Mouse (Mus musculus): ENCODE data around the gene Cdk17.
A peak's percentile ranks its signal among the peaks of the same experiment; 100 is the strongest.
"Not testable (repeated sequence)": the region's sequence is repeated elsewhere in the genome, so short reads cannot be mapped to it uniquely, and the experiment has no call there.

Cdk17 gene

GRCm38 (mm10) chr10:93143285-93143985 lies 17.2 kb upstream of the Cdk17 start:
- no peak for DNase-seq

DNA sequence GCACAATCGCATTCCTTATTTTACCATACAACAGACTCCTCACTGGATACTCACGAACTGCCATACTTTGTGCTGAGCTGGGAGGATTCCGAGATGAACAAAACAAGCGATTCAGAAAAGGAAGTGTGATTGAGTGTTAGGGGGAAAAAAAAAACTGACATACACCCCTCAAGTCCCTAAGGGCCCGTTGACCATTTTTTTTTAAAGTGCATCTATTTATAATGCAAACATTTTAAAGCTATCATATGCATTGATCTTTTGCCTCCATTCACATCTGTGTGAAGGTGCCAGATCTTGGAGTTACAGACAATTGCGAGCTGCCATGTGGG lies 16.7 kb upstream of the Cdk17 start:
- DNase-seq = no peak

- no peak for DNase-seq
Observed at GRCm38 (mm10) chr10:93144579-93144978, 16.1 kb upstream of the Cdk17 start.

DNA sequence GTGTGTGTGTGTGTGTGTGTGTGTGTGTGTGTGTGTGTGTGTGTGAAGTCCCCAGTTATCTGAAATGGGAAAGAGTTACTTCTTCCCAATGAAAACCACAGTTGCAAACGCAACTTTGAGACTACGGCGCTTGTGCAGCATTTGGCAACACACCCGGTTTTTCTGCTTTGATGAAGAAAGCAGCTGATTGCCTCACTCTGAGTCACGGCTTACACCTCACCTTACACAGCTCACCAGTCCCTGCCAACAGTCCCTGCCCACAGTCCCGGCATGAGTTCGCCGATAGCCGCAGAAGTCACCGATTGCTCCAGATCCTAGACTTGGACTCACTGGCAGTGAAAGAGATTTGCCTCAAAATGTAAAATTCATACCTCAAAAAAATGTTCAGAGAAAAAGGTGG lies 15.6 kb upstream of the Cdk17 start:
- peak; percentile 53 for DNase-seq

DNA sequence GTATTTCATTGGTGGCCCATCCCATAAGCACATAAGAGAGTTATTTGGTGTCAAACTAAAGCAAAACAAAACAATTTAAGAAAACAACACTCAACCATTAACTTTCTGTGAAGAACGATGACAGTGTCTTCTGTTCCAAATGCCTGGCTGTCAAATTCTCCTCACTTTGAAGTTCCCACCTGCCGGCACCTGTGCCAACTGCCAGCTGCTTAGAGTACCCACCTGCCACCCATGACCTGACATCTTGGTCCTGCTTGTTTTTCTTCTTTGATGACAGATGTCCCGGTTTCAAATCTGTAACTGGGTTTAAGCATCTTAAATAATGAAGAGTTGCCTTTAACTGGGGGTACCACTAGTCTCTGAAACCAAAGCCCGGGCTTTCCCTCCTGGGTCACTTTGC lies 14.1 kb upstream of the Cdk17 start:
- DNase-seq = no peak

GRCm38 (mm10) chr10:93147691-93148090 lies 13.0 kb upstream of the Cdk17 start:
- no peak for DNase-seq

DNA sequence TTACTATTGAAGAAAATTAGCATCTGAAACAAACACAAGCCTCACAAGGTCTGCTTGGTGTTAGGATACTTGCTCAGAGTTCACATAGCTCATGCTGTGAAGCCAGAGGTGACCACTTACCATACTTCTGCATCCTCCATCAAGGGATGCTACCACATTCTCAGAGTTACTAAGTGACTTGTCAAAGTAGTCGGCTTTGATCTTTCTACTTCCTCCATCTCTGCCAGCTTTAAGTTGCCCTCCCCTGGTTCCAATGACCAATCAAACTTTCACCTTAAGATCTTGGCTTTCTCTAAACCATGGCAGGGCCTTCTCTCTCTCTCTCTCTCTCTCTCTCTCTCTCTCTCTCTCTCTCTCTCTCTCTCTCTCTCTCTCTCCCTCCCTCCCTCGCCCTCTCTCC lies 11.1 kb upstream of the Cdk17 start:
- no peak for DNase-seq

DNA sequence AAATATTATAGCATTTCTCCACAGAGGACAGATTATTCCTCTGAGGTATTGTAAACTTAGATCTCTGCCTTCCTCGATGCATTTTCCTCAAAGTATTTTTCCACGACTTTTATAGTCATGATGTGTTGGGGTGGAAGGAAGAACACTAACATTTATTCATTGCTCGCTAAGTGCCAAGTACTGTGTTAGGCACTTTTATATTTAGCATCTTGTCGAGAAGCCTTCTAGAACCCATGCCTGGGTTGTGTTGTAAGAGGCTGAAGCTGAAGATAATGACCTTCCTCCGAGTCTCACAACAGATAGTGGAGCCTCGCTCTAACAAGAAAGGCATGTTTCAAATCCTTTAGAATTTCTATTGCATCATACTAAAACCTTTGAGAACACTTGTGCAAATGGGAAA lies 8.9 kb upstream of the Cdk17 start:
- no peak for DNase-seq

GRCm38 (mm10) chr10:93152698-93153097 lies 8.0 kb upstream of the Cdk17 start:
- DNase-seq = no peak

- not testable (repeated sequence) for DNase-seq
Observed at GRCm38 (mm10) chr10:93153404-93153803, 7.3 kb upstream of the Cdk17 start.

DNA sequence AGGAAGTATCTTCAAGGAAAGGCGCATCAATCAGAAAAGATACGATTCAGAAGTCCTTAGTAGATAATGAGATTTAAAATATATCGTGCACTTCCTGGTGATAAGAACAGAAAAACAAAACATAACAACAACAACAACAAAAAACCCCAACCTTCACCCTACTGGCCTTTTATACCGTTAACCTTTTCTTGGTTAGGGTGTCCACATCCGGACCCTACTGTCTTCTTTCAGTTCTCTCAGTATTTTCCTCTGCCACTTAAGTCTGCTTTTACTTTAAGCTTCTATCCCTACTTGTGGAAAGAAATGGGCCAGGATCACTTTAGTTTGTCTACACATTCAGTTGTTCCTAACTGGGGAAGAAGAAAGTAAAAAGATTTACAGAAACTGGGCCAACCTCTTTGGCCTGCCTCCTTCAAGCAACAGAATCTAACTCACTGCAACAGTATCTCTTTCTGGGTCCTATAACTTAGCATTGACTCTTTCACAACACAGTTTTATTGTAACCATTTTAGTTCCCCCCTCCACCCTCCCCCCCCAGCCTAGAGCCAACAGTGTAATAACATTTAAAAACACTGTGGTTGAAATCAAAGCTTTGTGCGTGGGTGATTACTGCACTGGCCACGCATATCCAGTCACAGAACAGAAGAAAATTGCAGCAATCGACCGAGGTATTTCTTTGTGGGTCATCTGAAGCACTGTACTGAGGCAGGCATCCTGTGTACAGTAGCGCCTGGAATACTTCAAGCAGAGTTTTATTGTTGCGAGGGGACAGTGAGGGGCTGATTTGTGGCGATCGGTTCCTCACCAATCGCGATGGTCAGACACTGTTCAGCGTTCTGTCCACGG lies 801 bp upstream of the Cdk17 start:
- no peak for DNase-seq

- DNase-seq = peak; percentile 84
Observed at GRCm38 (mm10) chr10:93160497-93160806, 223 bp upstream of the Cdk17 start.

GRCm38 (mm10) chr10:93161511-93162275 lies 1.0 kb downstream of the Cdk17 start:
- DNase-seq = peak; percentile 81

DNA sequence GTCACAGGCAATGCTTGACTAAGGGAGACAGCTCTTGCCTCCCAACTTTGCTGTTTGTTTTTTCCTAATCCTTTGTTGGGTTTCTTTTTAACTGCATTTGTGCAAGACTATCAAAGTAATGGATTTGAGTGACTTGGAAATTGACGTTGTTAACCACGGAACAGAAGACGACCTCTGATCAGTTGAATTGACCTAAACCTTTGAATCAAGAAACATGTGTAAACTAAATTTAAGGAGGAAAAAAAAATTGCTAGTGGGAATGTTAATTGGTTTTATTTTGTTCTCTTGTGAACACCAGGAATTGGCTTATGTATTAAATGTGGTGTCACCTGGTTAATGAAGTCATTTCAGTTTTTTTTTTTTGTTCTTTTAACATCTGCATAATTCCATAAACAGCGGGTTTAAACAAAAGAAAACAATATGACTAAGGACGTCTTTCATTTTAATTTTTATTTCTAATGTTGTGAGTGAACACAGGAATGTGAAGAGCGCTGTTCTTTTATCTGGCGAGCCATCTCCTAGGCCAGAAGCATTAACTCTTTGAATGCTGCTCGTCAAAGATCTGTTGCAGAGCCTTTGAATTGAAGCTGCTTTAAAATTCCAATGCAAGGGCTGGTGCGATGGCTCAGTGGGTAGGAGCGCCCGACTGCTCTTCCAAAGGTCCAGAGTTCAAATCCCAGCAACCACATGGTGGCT lies 1.7 kb downstream of the Cdk17 start:
- DNase-seq = no peak

- no peak for DNase-seq
Observed at GRCm38 (mm10) chr10:93162972-93163660, 2.4 kb downstream of the Cdk17 start.

GRCm38 (mm10) chr10:93163711-93164488 lies 3.2 kb downstream of the Cdk17 start:
- no peak for DNase-seq

GRCm38 (mm10) chr10:93165416-93166381 lies 5.0 kb downstream of the Cdk17 start:
- DNase-seq = no peak

- DNase-seq = no peak
Observed at GRCm38 (mm10) chr10:93166382-93166769, 5.7 kb downstream of the Cdk17 start.

- no peak for DNase-seq
Observed at GRCm38 (mm10) chr10:93167311-93167710, 6.6 kb downstream of the Cdk17 start.

GRCm38 (mm10) chr10:93168067-93168466 lies 7.4 kb downstream of the Cdk17 start:
- no peak for DNase-seq
